Mouse (Mus musculus) liver, embryonic 11.5 days (tissue): ENCODE results near the gene Olfr1502. TPM values are rescaled to one million over a fixed set of nuclear protein-coding genes. Genes with fewer than 3 reads are reported as not detected.

Experiments used
- polyA plus RNA-seq: library from polyadenylated mRNA; unstranded; fragments of >200 nt; fragmentation: Nextera tagmentation; extraction: Ambion mirVana; gene quantifications from 2 replicates; pipeline ENCODE4 v1.2.1, GENCODE M21; 2014

Olfr1502 gene
- polyA plus RNA-seq, 1 experiment from 2014 or later: not detected

Other genes with a start within 250 kb of the Olfr1502 start
- not detected in 2 replicates for gene Olfr1487, start 244.4 kb upstream of the Olfr1502 start, polyA plus RNA-seq
- gene Olfr1489, start 230.2 kb upstream of the Olfr1502 start, polyA plus RNA-seq: not detected in 2 replicates
- not detected in 2 replicates for gene Olfr1490, start 210.7 kb upstream of the Olfr1502 start, polyA plus RNA-seq
- not detected in 2 replicates for gene Olfr1491, start 164.5 kb upstream of the Olfr1502 start, polyA plus RNA-seq
- not detected in 2 replicates for gene Olfr1493-ps1, start 138.5 kb upstream of the Olfr1502 start, polyA plus RNA-seq
- gene Olfr1494, start 122.1 kb upstream of the Olfr1502 start, polyA plus RNA-seq: not detected in 2 replicates
- gene Olfr1495, start 97.2 kb upstream of the Olfr1502 start, polyA plus RNA-seq: not detected in 2 replicates
- gene Olfr1496, start 83.9 kb upstream of the Olfr1502 start, polyA plus RNA-seq: not detected in 2 replicates
- gene Olfr1497, start 63.6 kb upstream of the Olfr1502 start, polyA plus RNA-seq: not detected in 2 replicates
- not detected in 2 replicates for gene Olfr1499, start 42.3 kb upstream of the Olfr1502 start, polyA plus RNA-seq
- gene Olfr1500, start 31.3 kb upstream of the Olfr1502 start, polyA plus RNA-seq: not detected in 2 replicates
- gene Olfr1501, start 11.1 kb upstream of the Olfr1502 start, polyA plus RNA-seq: not detected in 2 replicates
- gene Olfr1504, start 36.1 kb downstream of the Olfr1502 start, polyA plus RNA-seq: not detected in 2 replicates
- not detected in 2 replicates for gene Olfr1505, start 51.7 kb downstream of the Olfr1502 start, polyA plus RNA-seq